Mouse (Mus musculus): ENCODE measurements around the gene Lgi1. TPM values are rescaled to one million over a fixed set of nuclear protein-coding genes. Genes with fewer than 3 reads are reported as not detected.

Lgi1 gene
- total and polyA plus RNA-seq, 3 experiments, result 0.08 to 0.38 TPM; not detected in 1

GRCm38 (mm10) chr19:38325029-38325398, 60.7 kb downstream of the Lgi1 start:
- H3K36me3 ChIP-seq (replicated peaks), result no peaks in the 10 kb centered on the region
- H3K4me1 ChIP-seq (ENCODE audit: insufficient read depth, low read depth, low read length), result peaks cover 5% of the 10 kb centered on the region; the same call in 1 of the 2 replicates

GRCm38 (mm10) chr19:38325854-38326253, 61.5 kb downstream of the Lgi1 start:
- Histone ChIP-seq H3K4me1 (ENCODE audit: insufficient read depth, low read depth, low read length) (peaks cover 5% of the 10 kb centered on the region; the same call in 1 of the 2 replicates), H3K27me3 (ENCODE audit: insufficient read depth, low read length) (peaks cover 4% of the 10 kb centered on the region), H3K36me3 (replicated peaks) (no peaks in the 10 kb centered on the region), H3K9me3 (replicated peaks) (no peaks in the 10 kb centered on the region), H3K4me3 (ENCODE audit: low read depth, low read length) (no peak overlapping the region)
- TF ChIP-seq GATA2 (IDR thresholded peaks at IDR 0.05; ENCODE audit: borderline replicate concordance, low read depth, low read length), result no peak
- no peak for DNase-seq (ENCODE audit: low spot score)
- no peak for ATAC-seq (ENCODE audit: extremely low read depth, insufficient number of reproducible peaks, low FRiP score, poor library complexity, severe bottlenecking)

More at GRCm38 (mm10) chr19:38325029-38325398, 60.7 kb downstream of the Lgi1 start:
- Histone ChIP-seq H3K27me3 (ENCODE audit: insufficient read depth, low read length) (peaks cover 4% of the 10 kb centered on the region), H3K9me3 (replicated peaks) (no peaks in the 10 kb centered on the region), H3K4me3 (ENCODE audit: low read depth, low read length) (no peak overlapping the region)
- ATAC-seq (ENCODE audit: extremely low read depth, insufficient number of reproducible peaks, low FRiP score, poor library complexity, severe bottlenecking) (no peak), DNase-seq (ENCODE audit: low spot score) (no peak)
- TF ChIP-seq GATA2 (IDR thresholded peaks at IDR 0.05; ENCODE audit: borderline replicate concordance, low read depth, low read length) (no peak), TAL1 (conservative IDR thresholded peaks at IDR 0.05; ENCODE audit: low read depth, low read length) (no peak), GATA1 (IDR thresholded peaks at IDR 0.05; ENCODE audit: borderline replicate concordance, low read length) (no peak), CTCF (IDR thresholded peaks at IDR 0.05; ENCODE audit: low read depth, low read length) (no peak), POLR2AphosphoS5 (IDR thresholded peaks at IDR 0.05; ENCODE audit: insufficient replicate concordance, low read depth, low read length) (no peak)

GRCm38 (mm10) chr19:38327002-38327401, 62.7 kb downstream of the Lgi1 start:
- Histone ChIP-seq H3K36me3 (replicated peaks) (no peaks in the 10 kb centered on the region), H3K4me3 (ENCODE audit: low read depth, low read length) (no peak overlapping the region), H3K9me3 (replicated peaks) (no peaks in the 10 kb centered on the region), H3K27me3 (ENCODE audit: insufficient read depth, low read length) (peaks cover 4% of the 10 kb centered on the region; the same call in 1 of the 2 replicates), H3K4me1 (ENCODE audit: insufficient read depth, low read depth, low read length) (peaks cover 5% of the 10 kb centered on the region; the same call in 1 of the 2 replicates)
- TF ChIP-seq POLR2AphosphoS5 (IDR thresholded peaks at IDR 0.05; ENCODE audit: insufficient replicate concordance, low read depth, low read length) (no peak), TAL1 (conservative IDR thresholded peaks at IDR 0.05; ENCODE audit: low read depth, low read length) (no peak), GATA2 (IDR thresholded peaks at IDR 0.05; ENCODE audit: borderline replicate concordance, low read depth, low read length) (no peak), GATA1 (IDR thresholded peaks at IDR 0.05; ENCODE audit: borderline replicate concordance, low read length) (no peak), CTCF (IDR thresholded peaks at IDR 0.05; ENCODE audit: low read depth, low read length) (no peak)
- ATAC-seq (ENCODE audit: extremely low read depth, insufficient number of reproducible peaks, low FRiP score, poor library complexity, severe bottlenecking) (no peak), DNase-seq (ENCODE audit: low spot score) (no peak)

- no peaks in the 10 kb centered on the region for H3K36me3 ChIP-seq (replicated peaks)
- ATAC-seq (ENCODE audit: extremely low read depth, insufficient number of reproducible peaks, low FRiP score, poor library complexity, severe bottlenecking), result no peak
- no peak overlapping the region for H3K4me3 ChIP-seq (ENCODE audit: low read depth, low read length)
- no peak for DNase-seq (ENCODE audit: low spot score)
- peaks cover 2% of the 10 kb centered on the region; the same call in 1 of the 2 replicates for H3K27me3 ChIP-seq (ENCODE audit: insufficient read depth, low read length)
- H3K4me1 ChIP-seq (ENCODE audit: insufficient read depth, low read depth, low read length), result peaks cover 5% of the 10 kb centered on the region; the same call in 1 of the 2 replicates
- TF ChIP-seq GATA1 (IDR thresholded peaks at IDR 0.05; ENCODE audit: borderline replicate concordance, low read length) (no peak), POLR2AphosphoS5 (IDR thresholded peaks at IDR 0.05; ENCODE audit: insufficient replicate concordance, low read depth, low read length) (no peak), CTCF (IDR thresholded peaks at IDR 0.05; ENCODE audit: low read depth, low read length) (no peak), GATA2 (IDR thresholded peaks at IDR 0.05; ENCODE audit: borderline replicate concordance, low read depth, low read length) (no peak), TAL1 (conservative IDR thresholded peaks at IDR 0.05; ENCODE audit: low read depth, low read length) (no peak)
- no peaks in the 10 kb centered on the region for H3K9me3 ChIP-seq (replicated peaks)
Observed at GRCm38 (mm10) chr19:38328010-38328409, 63.7 kb downstream of the Lgi1 start.

- Histone ChIP-seq H3K27me3 (ENCODE audit: insufficient read depth, low read length) (peaks cover 2% of the 10 kb centered on the region; the same call in 1 of the 2 replicates), H3K9me3 (replicated peaks) (no peaks in the 10 kb centered on the region), H3K4me1 (ENCODE audit: insufficient read depth, low read depth, low read length) (peaks cover 5% of the 10 kb centered on the region; the same call in 1 of the 2 replicates), H3K36me3 (replicated peaks) (no peaks in the 10 kb centered on the region), H3K4me3 (ENCODE audit: low read depth, low read length) (no peak overlapping the region)
- ATAC-seq (ENCODE audit: extremely low read depth, insufficient number of reproducible peaks, low FRiP score, poor library complexity, severe bottlenecking) (no peak), DNase-seq (ENCODE audit: low spot score) (no peak)
- no peak for TF ChIP-seq TAL1 (conservative IDR thresholded peaks at IDR 0.05; ENCODE audit: low read depth, low read length)
- TF ChIP-seq POLR2AphosphoS5 (IDR thresholded peaks at IDR 0.05; ENCODE audit: insufficient replicate concordance, low read depth, low read length), result no peak
- no peak for TF ChIP-seq GATA2 (IDR thresholded peaks at IDR 0.05; ENCODE audit: borderline replicate concordance, low read depth, low read length)
- TF ChIP-seq CTCF (IDR thresholded peaks at IDR 0.05; ENCODE audit: low read depth, low read length), result no peak
- no peak for TF ChIP-seq GATA1 (IDR thresholded peaks at IDR 0.05; ENCODE audit: borderline replicate concordance, low read length)
Observed at GRCm38 (mm10) chr19:38329257-38329656, 64.9 kb downstream of the Lgi1 start.

- Histone ChIP-seq H3K9me3 (replicated peaks) (no peaks in the 10 kb centered on the region), H3K4me3 (ENCODE audit: low read depth, low read length) (no peak overlapping the region), H3K27me3 (ENCODE audit: insufficient read depth, low read length) (no peaks in the 10 kb centered on the region), H3K36me3 (replicated peaks) (no peaks in the 10 kb centered on the region), H3K4me1 (ENCODE audit: insufficient read depth, low read depth, low read length) (peaks cover 5% of the 10 kb centered on the region; the same call in 1 of the 2 replicates)
- no peak for DNase-seq (ENCODE audit: low spot score)
- TF ChIP-seq GATA2 (IDR thresholded peaks at IDR 0.05; ENCODE audit: borderline replicate concordance, low read depth, low read length) (no peak), POLR2AphosphoS5 (IDR thresholded peaks at IDR 0.05; ENCODE audit: insufficient replicate concordance, low read depth, low read length) (no peak), CTCF (IDR thresholded peaks at IDR 0.05; ENCODE audit: low read depth, low read length) (no peak), GATA1 (IDR thresholded peaks at IDR 0.05; ENCODE audit: borderline replicate concordance, low read length) (no peak), TAL1 (conservative IDR thresholded peaks at IDR 0.05; ENCODE audit: low read depth, low read length) (no peak)
- no peak for ATAC-seq (ENCODE audit: extremely low read depth, insufficient number of reproducible peaks, low FRiP score, poor library complexity, severe bottlenecking)
Observed at GRCm38 (mm10) chr19:38331072-38331471, 66.7 kb downstream of the Lgi1 start.

Measured in G1E (cell line).